In genomic region chr2:69829680-69830079, GRCm38 (mm10) we compare ENCODE assay signal across 13 mouse cellular contexts. TPM values are rescaled to one million over a fixed set of nuclear protein-coding genes. Genes with fewer than 3 reads are reported as not detected.
"Had no signal": no experiment of that assay in that cellular context is flagged by ENCODE, and none has a peak within 500 bp of the region (broad histone marks: within the 10 kb centered on the region; RNA-seq: fewer than 3 reads in every experiment).

No protein-coding gene starts in this region.

- H3K4me1 ChIP-seq: limb, embryonic 10.5 days had no signal

- H3K9me3 ChIP-seq: limb, embryonic 10.5 days; midbrain, embryonic 12.5 days had no signal

- H3K27ac ChIP-seq: layer of hippocampus, adult 2 months; limb, embryonic 10.5 days; midbrain, embryonic 12.5 days had no signal

- ATAC-seq: lung, postnatal 0 days; midbrain, embryonic 16.5 days had no signal

- DNase-seq: kidney, adult 11 months; kidney, postnatal 10 days; kidney, postnatal 4 days; lung, adult 2 months; lung, postnatal 36 days; right cerebral cortex, postnatal 25 days; thymus, postnatal 36 days had no signal

- H3K4me2 ChIP-seq: midbrain, embryonic 12.5 days had no signal

- H3K9ac ChIP-seq: midbrain, embryonic 12.5 days had no signal

- H3K4me3 ChIP-seq: layer of hippocampus, adult 2 months; limb, embryonic 10.5 days; midbrain, embryonic 12.5 days had no signal

- H3K27me3 ChIP-seq: midbrain, embryonic 12.5 days had no signal

RNA-seq across cellular contexts. Expression of gene Ccdc173, which starts 40.3 kb away (rescaled TPM):
- polyA plus RNA-seq: small intestine, adult 2 months had no signal
